Mouse (Mus musculus): Measurements from ENCODE around the gene Diaph3.

DNA sequence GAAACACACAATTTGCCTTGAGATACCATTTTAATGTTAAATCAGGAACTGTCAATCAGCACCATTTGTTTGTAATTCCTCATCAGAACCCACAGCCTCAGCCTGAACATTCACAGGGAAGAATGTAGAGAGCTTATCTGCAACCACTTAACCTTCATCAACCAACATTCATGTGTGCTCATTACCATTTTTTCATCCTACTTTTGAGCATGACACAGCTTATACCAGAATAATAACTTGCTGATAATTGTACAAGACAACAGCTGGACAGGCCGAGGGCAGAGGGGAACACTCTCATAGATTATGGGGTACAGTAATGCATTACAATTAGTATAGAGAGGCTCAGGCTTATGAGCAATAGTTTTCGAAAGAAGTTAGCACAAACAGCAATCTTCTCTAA is 203.1 kb downstream of the Diaph3 start:
- TF ChIP-seq GATA1 (IDR thresholded peaks at IDR 0.05; ENCODE audit: low read length) (no peak), TAL1 (IDR thresholded peaks at IDR 0.05; ENCODE audit: low read length) (no peak)

All from erythroblast, embryonic 14.5 days (primary cell).